Mouse (Mus musculus) cerebellum, adult 11 months (tissue): ENCODE measurements at regions not wholly inside any gene's neighbourhood (a gene's known extent, or its start where the extent isn't known, plus 50 kb on each side); places are given as distances from the start of the nearest gene placed in this dataset.

Source experiments
- DNase-seq: peaks from one replicate; pipeline ENCODE4 v3.0.0; 2022

DNA sequence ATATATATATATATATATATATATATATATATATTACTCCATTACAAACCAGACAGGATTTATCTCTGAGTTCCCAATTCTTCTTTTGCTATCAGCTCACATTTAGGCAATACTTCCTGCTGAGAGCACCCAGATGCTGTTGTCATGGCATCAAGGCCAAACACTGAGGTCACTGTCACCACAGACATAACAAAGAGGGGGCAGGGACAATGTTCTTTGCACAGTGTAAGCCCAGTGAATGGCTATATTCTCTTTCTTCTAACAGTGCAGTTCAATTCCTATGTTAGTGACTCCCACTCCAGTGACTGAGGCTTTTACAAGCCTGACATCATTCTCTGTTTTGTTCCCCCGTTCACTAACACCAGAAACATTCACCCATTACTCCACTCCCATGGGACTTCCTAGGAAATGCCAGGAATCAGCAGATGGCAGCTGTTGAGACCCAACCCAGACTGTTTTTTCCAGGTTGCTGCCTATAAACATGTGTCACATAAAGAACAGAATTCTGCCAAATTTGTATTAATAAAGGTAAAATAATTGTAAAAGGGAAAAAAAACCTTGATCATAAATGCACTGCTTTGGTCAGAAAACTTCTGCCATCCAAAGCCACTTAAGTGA lies 289.5 kb downstream of the Slc22a22 start:
- DNase-seq = no peak

DNA sequence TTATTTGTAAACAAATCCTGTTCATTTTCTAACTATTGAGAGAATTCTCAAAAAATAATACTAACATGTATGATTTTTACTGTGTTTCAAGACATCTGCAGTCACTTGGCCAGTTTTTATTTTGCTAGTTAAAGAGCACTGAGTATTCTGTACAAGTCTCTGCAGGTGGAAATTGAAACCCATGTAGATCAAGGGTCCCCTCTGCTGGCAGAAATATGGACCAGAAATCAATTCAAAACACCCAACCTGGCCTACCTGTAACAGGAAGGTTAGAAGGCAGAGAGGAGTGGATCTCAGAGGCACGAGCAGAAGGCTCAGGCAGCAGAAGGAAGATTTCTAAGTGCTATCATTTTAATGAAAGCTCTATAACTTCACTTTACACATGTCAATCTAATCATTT lies 298.3 kb downstream of the Slc22a22 start:
- no peak for DNase-seq

DNA sequence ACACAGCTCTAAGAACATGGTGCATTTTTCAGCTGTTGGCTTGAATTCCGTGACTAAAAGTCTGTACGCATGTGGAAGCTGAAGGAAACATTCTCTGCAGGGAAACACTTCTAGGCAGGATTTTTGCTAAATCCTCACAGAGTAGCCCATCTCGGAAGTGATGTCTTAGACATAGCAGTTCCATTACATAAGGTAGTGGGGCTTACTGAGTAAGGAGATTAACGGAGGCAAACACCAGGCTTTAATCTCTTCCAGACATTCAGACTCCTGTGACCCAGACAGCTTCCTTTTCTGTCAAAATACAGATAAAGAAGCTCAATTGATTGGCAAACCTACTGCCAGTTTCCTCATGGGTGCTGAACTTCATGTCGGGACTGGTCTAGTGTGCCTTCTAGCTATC lies 304.7 kb downstream of the Slc22a22 start:
- DNase-seq = no peak

DNA sequence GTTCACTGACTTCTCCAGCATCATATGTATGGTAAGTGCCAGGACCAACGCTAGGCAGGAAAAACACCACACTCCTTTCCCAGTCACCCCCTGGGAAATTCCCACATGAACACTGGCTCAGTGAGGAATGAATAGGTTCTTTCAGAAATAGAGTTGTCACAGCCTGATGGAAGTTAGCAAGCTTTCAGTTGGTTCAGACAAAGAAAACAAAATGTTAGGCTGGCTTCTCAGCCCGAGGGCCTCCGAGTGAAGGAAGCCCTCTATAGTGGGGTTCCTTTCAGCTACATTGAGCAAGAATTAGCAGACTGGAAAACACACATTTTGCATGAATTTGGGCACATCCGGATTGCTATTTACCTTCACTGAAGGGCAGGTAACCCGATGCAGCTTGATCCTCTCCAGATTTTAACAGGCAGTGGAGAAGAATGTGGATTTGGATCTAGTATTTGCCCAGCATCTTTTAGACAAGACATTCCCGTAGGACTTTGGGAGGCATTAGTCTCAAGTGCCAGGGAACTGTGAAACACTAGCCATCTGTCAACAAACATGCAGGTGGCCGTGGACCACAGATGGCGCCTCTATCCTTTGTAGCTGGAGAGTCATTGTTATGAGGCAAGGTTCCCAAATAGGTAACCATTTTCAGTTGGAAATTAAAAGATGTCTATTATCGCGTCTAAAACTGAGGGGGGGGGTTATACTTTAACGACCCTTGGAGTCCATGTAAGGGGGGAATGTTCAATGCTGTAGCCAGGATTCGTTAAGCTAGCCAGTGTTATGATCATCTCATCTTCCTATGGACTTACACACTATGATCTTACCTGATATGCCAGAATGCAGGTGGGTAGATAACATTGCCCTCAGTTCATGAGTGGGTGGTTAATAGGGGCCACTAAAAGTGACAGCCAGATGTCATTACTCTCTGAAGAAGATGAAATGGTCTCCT lies 314.8 kb downstream of the Slc22a22 start:
- peak; percentile 63 for DNase-seq

DNA sequence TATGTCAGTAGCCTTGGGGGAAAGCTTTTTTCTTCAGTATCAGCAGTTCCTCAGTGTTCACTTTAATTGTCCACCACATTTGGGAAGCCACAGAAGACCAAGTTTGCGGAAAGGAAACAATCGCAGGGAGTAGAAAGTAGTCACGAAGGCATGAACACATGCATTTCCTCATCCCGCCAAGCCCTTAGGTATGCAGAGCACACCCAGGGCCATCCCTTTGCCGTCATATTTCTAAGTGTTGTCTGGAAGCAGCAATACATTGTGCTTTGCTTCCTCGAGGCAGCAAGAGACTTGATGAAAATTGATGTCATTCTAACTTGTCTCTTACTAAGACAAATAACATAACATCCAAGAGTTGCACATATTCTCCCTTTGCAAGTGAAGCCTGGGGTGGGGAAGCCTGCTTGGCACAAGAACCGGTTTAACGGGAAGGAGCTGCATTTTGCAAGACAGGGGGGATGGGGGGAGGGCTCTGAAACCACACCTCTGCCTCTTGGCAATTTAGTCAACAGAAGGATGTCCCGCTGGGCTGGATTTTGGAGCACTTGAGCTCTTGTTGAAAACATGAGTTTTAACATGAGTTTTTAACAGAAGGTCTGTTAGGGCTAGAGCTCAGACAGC lies 337.2 kb downstream of the Slc22a22 start:
- no peak for DNase-seq

DNA sequence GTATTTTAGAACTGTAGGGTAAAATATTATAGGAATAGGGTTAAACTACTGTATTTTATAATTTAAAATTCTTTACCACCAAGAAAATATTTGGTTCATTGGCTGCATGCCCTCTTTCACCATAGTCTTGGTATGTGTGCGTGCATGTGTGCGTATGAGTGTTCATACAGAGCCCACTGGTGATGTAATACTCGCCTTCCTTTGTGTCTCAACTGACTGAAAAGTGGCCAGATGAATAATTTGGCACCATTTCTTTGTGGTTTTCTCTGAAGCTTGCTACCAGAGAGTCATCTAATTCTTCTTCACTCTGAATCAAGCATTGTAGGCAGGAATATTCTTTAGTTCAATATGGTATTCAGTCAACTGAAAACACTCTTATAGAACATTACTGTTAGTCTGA lies 372.7 kb downstream of the Slc22a22 start:
- no peak for DNase-seq

DNA sequence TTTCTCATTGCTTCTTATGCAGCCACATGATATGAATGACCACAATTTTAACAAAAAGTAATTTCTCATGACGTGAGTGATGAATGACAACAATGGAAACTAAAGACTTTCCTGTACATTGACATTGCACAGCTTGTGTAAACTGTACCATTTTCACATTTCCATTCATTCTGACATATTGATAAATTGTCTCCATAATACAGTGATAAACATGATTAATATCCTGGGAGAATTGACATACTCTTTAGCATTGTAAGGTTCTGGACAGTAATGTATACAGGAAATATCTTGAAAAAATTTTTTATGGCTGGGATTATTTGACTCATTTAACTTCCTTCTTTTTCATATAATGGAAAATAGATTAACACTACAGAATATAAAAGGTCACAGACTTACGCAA lies 380.1 kb downstream of the Slc22a22 start:
- no peak for DNase-seq

DNA sequence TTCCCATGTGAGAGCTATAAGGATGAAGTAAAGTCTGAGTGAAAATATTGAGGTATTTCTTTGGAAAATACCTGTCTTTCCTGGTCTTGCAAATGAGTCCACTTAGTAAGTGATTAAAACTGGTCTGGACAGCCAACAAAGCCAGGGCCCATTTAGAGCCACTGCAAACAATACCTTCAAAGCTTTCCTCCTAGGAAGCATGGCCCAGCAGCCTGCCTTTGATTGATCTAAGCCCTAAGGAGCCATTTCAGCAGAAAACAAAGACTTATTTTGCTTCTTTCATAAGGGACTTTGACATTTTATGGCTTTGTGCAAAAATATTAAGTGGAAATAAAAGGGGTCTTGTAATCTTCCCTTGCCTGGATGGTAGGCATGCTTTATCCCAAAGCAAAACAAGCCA lies 397.6 kb downstream of the Slc22a22 start:
- no peak for DNase-seq

DNA sequence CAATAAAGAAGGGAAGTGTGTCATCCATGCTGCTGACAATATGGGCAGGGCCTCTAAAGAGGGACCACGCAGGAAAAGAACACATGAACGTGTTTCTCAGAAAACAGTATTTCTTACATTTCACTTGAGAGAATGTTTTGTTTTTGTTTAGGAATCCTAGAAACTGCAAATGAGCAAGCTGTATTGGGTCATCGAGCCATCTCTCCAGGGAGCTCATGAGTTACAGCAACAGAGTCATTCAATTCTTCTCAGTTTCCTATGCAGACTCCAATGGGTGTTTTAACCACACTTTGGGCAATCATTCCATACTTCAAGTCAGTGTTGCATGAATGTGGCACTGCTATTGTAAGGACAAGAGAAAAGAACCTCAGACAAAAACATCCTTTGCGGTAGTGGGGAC lies 403.6 kb downstream of the Slc22a22 start:
- DNase-seq = no peak

DNA sequence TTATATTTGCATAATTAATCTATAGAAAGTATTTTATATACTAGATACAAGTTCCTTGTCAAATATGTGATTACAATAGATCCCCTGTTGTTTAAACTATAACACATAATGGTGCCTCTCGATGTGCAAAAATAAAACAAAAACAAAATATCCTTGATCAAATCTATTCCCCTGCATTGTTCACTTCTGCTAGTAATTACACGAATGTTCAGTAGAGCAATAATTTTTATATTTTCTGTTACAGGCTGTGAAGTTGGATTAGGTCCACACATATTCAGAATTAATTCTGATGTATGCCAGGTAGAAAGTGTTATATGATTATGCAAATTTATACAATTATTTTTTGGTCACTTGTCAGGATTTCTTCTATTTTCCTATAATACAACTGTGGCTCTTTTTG lies 415.9 kb downstream of the Slc22a22 start:
- no peak for DNase-seq

DNA sequence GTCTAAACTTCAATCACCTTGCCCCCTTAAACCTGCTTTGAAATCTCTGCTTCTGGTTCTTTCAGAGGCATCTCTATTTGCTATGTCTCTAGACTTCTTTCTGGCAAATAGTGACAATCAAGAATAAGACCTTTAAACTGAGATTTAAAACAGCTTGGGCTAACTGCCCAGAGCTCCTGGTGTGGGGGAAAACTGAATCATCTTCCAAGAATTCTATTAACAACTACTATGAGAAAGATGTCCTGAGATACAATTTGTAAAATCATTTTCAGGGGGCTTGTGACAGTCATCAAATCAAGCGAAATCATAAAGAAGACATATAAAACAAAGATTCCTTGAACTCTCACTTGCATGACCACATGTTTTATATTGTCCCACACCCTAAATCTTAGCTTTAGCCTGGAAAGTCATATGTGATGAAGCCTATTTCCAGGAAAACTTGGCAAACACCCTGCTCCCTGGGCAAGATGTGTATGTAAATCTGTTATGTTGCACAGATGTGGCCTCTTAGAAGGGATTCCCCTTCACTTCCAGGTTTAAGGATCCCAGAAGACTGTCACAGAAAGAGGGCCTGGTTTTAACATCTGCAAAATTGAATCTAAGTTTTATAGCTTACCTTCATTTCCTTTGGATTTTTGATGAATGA lies 417.8 kb downstream of the Slc22a22 start:
- no peak for DNase-seq

DNA sequence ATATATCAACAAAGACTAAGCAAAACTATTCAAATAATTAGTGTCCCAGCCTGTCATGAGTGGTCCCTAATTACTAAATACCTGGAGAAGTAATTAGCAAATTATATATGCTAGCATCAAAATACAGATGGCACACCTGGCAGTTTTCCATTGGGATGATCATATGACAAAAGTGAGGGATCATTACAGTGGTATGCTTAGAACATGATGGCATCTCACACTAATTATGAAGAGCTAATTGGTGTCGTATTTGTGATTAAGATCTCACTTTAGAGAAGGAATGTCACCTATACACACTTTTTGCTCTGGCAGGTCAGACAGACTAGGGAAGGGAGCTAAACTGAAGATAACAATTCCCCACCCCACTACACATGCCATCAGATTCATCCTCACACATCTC lies 425.1 kb downstream of the Slc22a22 start:
- DNase-seq = no peak

DNA sequence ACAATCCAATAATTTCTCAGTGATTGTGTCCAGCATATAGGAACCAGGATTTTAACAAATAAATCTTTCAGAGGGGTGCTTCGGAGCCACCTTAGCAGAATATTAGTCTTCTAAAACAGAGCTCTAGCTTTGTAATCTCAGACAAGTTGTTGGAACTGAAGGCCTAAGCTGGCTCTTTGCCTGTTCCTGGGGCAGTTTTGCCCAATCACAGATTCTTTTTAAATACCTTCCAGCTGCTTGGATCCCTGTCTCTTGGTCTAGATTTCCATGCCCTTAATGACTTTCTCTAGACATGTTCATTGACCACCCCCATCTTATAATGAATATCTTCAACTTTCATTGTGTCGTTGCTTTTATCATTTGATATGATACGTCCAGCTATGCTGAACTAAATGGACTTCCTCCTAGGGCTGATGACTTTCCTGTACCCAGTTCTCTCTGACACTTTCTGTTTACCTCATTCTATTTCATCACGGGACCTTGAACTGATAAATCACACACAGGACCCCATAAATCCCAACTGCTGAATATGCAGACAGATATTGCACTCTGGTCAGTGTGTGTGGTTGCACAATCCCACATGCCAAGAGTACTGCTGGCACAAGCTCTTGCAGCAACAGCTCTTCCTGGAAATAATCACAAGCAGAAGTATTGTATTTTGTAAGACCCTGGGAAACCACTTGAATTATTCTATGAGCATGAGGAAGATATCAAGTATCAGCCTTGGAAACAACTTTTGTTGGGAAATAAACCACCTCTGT lies 440.4 kb downstream of the Slc22a22 start:
- DNase-seq = no peak

DNA sequence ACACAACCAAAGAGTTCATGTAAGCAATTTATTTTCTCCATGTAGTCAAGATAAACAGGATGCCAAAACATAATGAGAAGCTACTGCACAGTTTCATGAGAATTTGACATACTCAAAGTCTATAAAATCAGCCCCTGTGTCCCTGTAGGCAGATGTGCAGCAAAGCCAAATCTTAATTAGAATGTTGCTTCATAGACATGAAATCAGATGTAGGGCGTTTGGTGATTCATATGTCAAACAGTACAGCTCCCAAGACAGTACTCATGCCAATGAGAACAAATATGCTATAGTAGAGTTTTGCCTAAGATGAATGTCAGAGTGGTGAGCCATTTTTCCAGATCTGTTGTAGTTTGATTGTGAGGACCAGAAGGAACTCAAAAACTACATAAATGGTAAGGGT lies 444.4 kb downstream of the Slc22a22 start:
- DNase-seq = no peak
